18 mouse cellular contexts compared by ENCODE assay signal in genomic region chr3:53234689-53235088, GRCm38 (mm10).
DNase-seq lines count a peak whose midpoint lies in the region; ATAC-seq and TF ChIP-seq lines count a peak whose summit lies in the region.
"Had no signal": no experiment of that assay in that cellular context is flagged by ENCODE, and none has a peak within 500 bp of the region (broad histone marks: within the 10 kb centered on the region; RNA-seq: fewer than 3 reads in every experiment).

No protein-coding gene starts in this region.

- no peak for TF ChIP-seq POLR2A in heart, adult 2 months (IDR thresholded peaks at IDR 0.05; ENCODE audit: insufficient read depth, low read depth, low read length)
- no peak for TF ChIP-seq POLR2A in lung, adult 2 months (IDR thresholded peaks at IDR 0.05; ENCODE audit: borderline replicate concordance, extremely low read depth, low read depth, low read length)
- TF ChIP-seq POLR2A in cortical plate, adult 2 months (IDR thresholded peaks at IDR 0.05; ENCODE audit: extremely low read depth, insufficient read depth, low read length), result no peak

- no peak for ATAC-seq in neural tube, embryonic 15.5 days (ENCODE audit: low FRiP score)
- ATAC-seq: forebrain, embryonic 15.5 days had no signal

- peak in 1 of 2 experiments; percentile 26 for DNase-seq in heart, adult 2 months
- DNase-seq in heart, postnatal 36 days, result no peak
- DNase-seq in lung, adult 2 months, result no peak
- DNase-seq in lung, postnatal 36 days, result no peak
- DNase-seq in adrenal gland, adult (ENCODE audit: inconsistent age in 2 of 2, low spot score in 1 of 2), result no peak
- DNase-seq: adrenal gland, adult 8-10 months; cerebellum, adult 11-12 months; heart, adult 18-20 months; lung, adult 18-20 months; midbrain, embryonic 14.5 days had no signal

- intact Hi-C loops in heart, adult 2 months (cut with DNase I), result no loop called here
- intact Hi-C loops in heart, postnatal 36 days (cut with DNase I), result no loop called here

- TF ChIP-seq EP300 in heart, adult 2 months (IDR thresholded peaks at IDR 0.05; ENCODE audit: insufficient read depth, low read depth, low read length), result no peak

- no peak overlapping the region for H3K4me2 ChIP-seq in neural tube, embryonic 15.5 days
- H3K4me2 ChIP-seq: embryonic facial prominence, embryonic 13.5 days; forebrain, embryonic 15.5 days; kidney, embryonic 15.5 days had no signal

- H3K4me3 ChIP-seq in heart, adult 2 months, result no peak overlapping the region
- no peak overlapping the region for H3K4me3 ChIP-seq in lung, adult 2 months (replicated peaks; ENCODE audit: extremely low read depth, low read depth, low read length)
- no peak overlapping the region for H3K4me3 ChIP-seq in E14TG2a.4 (replicated peaks; ENCODE audit: low read length)
- H3K4me3 ChIP-seq in cortical plate, adult 2 months (ENCODE audit: insufficient read depth, low read length), result no peak overlapping the region
- no peak overlapping the region for H3K4me3 ChIP-seq in neural tube, embryonic 15.5 days (replicated peaks)
- H3K4me3 ChIP-seq: embryonic facial prominence, embryonic 13.5 days; forebrain, embryonic 15.5 days; hindbrain, embryonic 10.5 days; kidney, embryonic 15.5 days had no signal

- no peaks in the 10 kb centered on the region for H3K79me2 ChIP-seq in heart, adult 2 months (replicated peaks; ENCODE audit: control insufficient read depth, insufficient read depth, low read length)

- 0 out of 2 replicates have a peak, but pooled peaks cover 3% of the 10 kb centered on the region for H3K9me3 ChIP-seq in E14TG2a.4 (ENCODE audit: low read length)
- no peaks in the 10 kb centered on the region; the same call in 1 of the 2 replicates for H3K9me3 ChIP-seq in neural tube, embryonic 15.5 days (replicated peaks)
- H3K9me3 ChIP-seq: forebrain, embryonic 15.5 days; kidney, embryonic 15.5 days had no signal

- no peak overlapping the region for H3K27ac ChIP-seq in heart, adult 2 months
- no peak overlapping the region for H3K27ac ChIP-seq in cortical plate, adult 2 months (ENCODE audit: insufficient read depth, low read length)
- no peak overlapping the region for H3K27ac ChIP-seq in neural tube, embryonic 15.5 days (replicated peaks)
- H3K27ac ChIP-seq: embryonic facial prominence, embryonic 13.5 days; forebrain, embryonic 15.5 days; hindbrain, embryonic 10.5 days; kidney, embryonic 15.5 days had no signal

- no peaks in the 10 kb centered on the region for H3K27me3 ChIP-seq in heart, adult 2 months (ENCODE audit: control insufficient read depth, insufficient read depth, low read length)
- no peaks in the 10 kb centered on the region for H3K27me3 ChIP-seq in E14TG2a.4 (ENCODE audit: insufficient read depth, low read length)
- no peaks in the 10 kb centered on the region for H3K27me3 ChIP-seq in neural tube, embryonic 15.5 days (replicated peaks)
- H3K27me3 ChIP-seq: forebrain, embryonic 15.5 days; kidney, embryonic 15.5 days had no signal

- no peaks in the 10 kb centered on the region; the same call in 1 of the 2 replicates for H3K4me1 ChIP-seq in heart, adult 2 months (ENCODE audit: control insufficient read depth, insufficient read depth, low read length)
- H3K4me1 ChIP-seq in lung, adult 2 months (ENCODE audit: control insufficient read depth, insufficient read depth, low read length), result no peaks in the 10 kb centered on the region
- peaks cover 14% of the 10 kb centered on the region for H3K4me1 ChIP-seq in E14TG2a.4 (replicated peaks; ENCODE audit: low read depth, low read length)
- no peaks in the 10 kb centered on the region for H3K4me1 ChIP-seq in cortical plate, adult 2 months (ENCODE audit: control insufficient read depth, insufficient read depth, low read length)
- H3K4me1 ChIP-seq in neural tube, embryonic 15.5 days, result peaks cover 6% of the 10 kb centered on the region; the same call in 1 of the 2 replicates

- peak; percentile 63 for TF ChIP-seq CTCF in heart, adult 2 months (IDR thresholded peaks at IDR 0.05)
- TF ChIP-seq CTCF in lung, adult 2 months (IDR thresholded peaks at IDR 0.05; ENCODE audit: insufficient read depth, low read length), result peak; percentile 48
- peak; percentile 83 for TF ChIP-seq CTCF in E14TG2a.4 (conservative IDR thresholded peaks at IDR 0.05; ENCODE audit: low read length)
- TF ChIP-seq CTCF in cortical plate, adult 2 months (IDR thresholded peaks at IDR 0.05; ENCODE audit: extremely low read depth, insufficient read depth, low read length), result 0 out of 2 replicates have a peak, but pooled peaks have one; percentile 5

- no peak overlapping the region for H3K9ac ChIP-seq in heart, adult 2 months (ENCODE audit: low read depth, low read length)
- no peak overlapping the region for H3K9ac ChIP-seq in neural tube, embryonic 15.5 days (replicated peaks)
- H3K9ac ChIP-seq: embryonic facial prominence, embryonic 13.5 days; forebrain, embryonic 15.5 days; kidney, embryonic 15.5 days had no signal

- H3K36me3 ChIP-seq in heart, adult 2 months (ENCODE audit: control insufficient read depth, insufficient read depth, low read length), result no peaks in the 10 kb centered on the region
- no peaks in the 10 kb centered on the region for H3K36me3 ChIP-seq in E14TG2a.4 (ENCODE audit: insufficient read depth, low read length)
- H3K36me3 ChIP-seq in neural tube, embryonic 15.5 days, result no peaks in the 10 kb centered on the region
- H3K36me3 ChIP-seq: embryonic facial prominence, embryonic 13.5 days; forebrain, embryonic 15.5 days; G1E; kidney, embryonic 15.5 days had no signal

Comparison
In these comparisons a context has a peak if more than half of its experiments do, and no peak if none do; other contexts are left out.
1. CTCF ChIP-seq: peak in every context shown above with its lines; median percentile 83 in E14TG2a.4; 63 in heart, adult 2 months; 48 in lung, adult 2 months; 5 in cortical plate, adult 2 months.